Mouse (Mus musculus) mouse embryonic stem cell (cell line): ENCODE measurements around the gene Ppp1r36.

Experiments used
- in situ Hi-C, 2 experiments: fragments of 300-500 bp; cut with MboI; formaldehyde crosslinking; loops; 1 replicate in 1 of 2; 3 replicates in 1 of 2; pipeline ENCODE4 v1.14.3; 2019 to 2020; ENCODE audit warnings: low sequenced_read_pairs in 2 of 2, low pct_unique_long_range_greater_than_20kb in 1 of 2, mixed read lengths in 1 of 2; ENCODE audit not compliant: unreplicated experiment in 1 of 2

Gene Ppp1r36

GRCm38 (mm10) chr12:76388794-76389193 is 28.5 kb upstream of the Ppp1r36 start:
- in situ Hi-C loops: no loop called here

GRCm38 (mm10) chr12:76391595-76392271 is 25.6 kb upstream of the Ppp1r36 start:
- in situ Hi-C loops: no loop called here

DNA sequence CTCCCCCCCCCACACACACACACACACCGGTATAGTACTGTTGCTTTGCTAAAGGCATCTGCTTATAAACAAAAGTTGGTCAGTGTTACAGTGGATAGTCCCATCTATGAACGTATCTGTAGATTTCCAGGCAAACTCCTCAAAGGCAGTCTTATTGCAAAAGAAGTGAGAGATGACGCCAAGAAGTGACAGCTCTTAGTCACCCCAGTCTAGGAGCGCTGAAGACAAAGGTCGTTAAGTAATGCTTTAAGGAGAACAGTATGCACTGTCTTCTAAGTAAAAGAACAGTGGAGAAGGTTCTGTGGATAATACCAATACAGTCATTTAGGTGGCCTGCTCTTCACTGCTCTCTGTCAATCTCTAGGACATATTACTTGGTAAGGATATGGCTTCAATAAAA is 24.4 kb upstream of the Ppp1r36 start:
- in situ Hi-C loops: no loop called here

- in situ Hi-C loops: no loop called here
Observed at GRCm38 (mm10) chr12:76397281-76397680, 20.1 kb upstream of the Ppp1r36 start.

DNA sequence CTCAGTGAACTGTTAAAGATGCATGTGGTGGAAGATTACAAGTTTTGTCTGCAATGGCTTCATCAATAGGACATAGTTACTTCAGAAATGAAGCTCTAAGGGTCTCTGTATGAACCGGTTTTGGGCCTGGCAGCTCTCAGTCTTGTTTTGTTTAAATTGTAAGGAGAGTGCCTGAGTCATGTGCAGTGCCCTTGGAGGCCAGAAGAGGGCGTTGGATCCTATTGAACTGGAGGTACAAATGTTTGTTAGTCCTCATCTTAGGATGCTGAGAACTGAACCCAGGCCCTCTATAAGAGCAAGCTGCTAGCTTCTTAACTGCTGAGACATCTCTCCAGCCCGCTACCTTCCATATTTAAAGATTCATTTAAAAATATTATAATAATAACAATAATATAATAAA is 15.7 kb upstream of the Ppp1r36 start:
- in situ Hi-C loops: no loop called here

GRCm38 (mm10) chr12:76402991-76403885 is 14.1 kb upstream of the Ppp1r36 start:
- in situ Hi-C loops: no loop called here

GRCm38 (mm10) chr12:76403886-76404537 is 13.3 kb upstream of the Ppp1r36 start, which contains the start of gene Hspa2:
Gene Hspa2 (plus strand): TSS chr12:76404176.
- in situ Hi-C loops: no loop called here

GRCm38 (mm10) chr12:76404836-76405182 is 12.5 kb upstream of the Ppp1r36 start:
- in situ Hi-C loops: no loop called here

DNA sequence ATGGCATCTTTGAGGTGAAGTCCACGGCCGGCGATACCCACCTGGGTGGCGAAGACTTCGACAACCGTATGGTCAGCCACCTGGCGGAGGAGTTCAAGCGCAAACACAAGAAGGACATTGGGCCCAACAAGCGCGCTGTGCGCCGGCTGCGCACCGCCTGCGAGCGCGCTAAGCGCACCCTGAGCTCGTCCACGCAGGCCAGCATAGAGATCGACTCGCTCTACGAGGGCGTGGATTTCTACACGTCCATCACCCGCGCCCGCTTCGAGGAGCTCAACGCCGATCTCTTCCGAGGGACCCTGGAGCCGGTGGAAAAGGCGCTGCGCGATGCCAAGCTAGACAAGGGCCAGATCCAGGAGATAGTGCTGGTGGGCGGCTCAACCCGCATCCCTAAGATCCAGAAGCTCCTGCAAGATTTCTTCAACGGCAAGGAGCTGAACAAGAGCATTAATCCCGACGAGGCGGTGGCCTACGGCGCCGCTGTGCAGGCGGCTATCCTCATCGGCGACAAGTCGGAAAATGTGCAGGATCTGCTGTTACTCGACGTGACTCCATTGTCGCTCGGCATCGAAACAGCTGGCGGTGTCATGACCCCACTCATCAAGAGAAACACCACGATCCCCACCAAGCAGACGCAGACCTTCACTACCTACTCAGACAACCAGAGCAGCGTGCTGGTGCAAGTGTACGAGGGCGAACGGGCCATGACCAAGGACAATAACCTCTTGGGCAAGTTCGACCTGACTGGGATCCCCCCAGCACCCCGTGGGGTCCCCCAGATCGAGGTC is 12.0 kb upstream of the Ppp1r36 start:
- in situ Hi-C loops: no loop called here

DNA sequence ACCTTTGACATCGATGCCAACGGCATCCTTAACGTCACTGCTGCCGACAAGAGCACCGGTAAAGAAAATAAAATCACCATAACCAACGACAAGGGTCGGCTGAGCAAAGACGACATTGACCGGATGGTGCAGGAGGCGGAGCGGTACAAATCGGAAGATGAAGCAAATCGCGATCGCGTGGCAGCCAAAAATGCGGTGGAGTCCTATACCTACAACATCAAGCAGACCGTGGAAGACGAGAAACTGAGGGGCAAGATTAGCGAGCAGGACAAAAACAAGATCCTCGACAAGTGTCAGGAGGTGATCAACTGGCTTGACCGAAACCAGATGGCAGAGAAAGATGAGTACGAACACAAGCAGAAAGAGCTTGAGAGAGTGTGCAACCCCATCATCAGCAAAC is 11.4 kb upstream of the Ppp1r36 start:
- in situ Hi-C loops: no loop called here

GRCm38 (mm10) chr12:76407184-76407583 is 10.2 kb upstream of the Ppp1r36 start:
- in situ Hi-C loops: no loop called here

GRCm38 (mm10) chr12:76409166-76409565 is 8.2 kb upstream of the Ppp1r36 start:
- in situ Hi-C loops: no loop called here

- in situ Hi-C loops: no loop called here
Observed at GRCm38 (mm10) chr12:76415383-76416010, 1.8 kb upstream of the Ppp1r36 start.

DNA sequence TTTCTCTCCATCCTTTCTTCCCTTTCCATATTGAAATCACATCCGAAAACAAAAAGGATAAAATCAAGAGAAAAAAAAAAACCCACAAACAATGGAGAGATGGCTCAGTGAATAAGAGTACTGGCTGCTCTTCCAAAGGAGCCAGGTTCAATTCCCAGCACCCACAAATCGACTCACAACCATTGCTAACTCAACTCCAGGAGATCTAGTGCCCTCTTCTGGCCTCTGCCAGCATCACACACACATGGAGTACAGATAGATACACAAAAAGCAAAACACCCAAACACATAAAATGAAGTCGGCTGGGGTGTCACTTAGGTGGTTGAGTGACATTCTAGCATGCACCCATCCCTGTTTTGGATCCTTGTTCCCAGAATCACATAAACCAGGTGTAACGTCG is 1.0 kb downstream of the Ppp1r36 start:
- in situ Hi-C loops: no loop called here

- in situ Hi-C loops: no loop called here
Observed at GRCm38 (mm10) chr12:76425256-76425655, 7.9 kb downstream of the Ppp1r36 start.

DNA sequence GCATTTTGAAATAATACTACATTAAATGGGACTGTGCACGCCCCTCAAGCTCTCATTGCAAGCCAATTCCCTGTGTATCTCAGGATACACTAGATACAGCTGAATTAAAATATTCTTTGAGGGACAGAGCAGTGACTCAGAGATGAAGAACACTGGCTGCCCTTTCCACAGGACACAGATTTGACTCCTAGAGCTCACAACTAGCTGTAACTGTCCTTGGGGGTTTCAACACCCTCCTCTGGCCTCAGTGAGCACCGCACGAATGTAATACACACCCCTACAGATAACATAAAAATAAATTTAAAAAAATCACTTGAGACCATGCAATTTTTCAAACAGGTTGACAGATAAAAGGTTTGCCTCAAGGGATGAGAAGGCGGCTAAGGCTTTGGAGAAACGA is 10.2 kb downstream of the Ppp1r36 start:
- in situ Hi-C loops: no loop called here

DNA sequence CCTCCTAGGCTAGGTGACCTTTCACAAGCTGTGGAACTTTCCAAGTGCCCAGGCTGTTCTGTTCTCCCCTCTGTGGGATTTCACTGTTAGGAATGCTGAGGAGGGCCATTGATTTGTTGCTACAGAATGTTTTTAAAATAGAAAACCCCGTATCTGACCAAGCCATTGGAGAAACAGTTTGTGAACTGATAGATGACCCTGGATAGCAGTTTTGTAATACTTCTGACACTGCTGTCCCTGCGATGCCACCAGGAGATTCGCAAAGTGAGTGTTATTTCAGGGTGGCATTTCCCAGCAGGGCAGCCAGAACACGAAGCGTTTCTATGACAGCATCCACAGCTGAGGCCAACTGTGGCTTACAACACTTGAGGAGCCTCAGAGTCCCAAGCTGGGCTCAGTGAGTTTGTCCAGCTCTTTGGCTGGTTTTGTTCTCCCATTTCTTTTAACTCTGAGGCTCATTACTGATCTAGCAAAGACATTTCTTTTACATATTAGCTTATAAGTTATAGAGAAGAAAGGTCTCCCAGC is 13.6 kb downstream of the Ppp1r36 start:
- in situ Hi-C loops: no loop called here

DNA sequence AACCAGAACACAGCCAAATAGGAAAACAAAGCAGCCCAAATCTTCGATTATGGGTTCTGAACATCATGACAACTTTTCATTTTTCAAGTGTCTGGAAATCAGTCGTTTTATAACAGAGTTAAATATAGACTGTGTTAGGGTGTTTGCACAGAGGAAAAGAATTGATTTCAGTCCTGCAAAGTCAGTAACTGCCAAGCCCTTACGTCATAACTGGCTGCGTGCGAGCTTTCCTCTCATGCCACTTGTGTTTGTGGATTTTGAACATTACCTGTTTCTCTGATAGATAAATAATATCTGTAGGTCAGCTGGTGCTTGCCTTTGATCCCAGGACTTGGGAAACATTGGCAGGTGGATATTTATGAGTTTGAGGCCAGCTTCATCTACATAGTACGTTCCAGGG is 14.1 kb downstream of the Ppp1r36 start:
- in situ Hi-C loops: no loop called here
